Mouse (Mus musculus) adipose tissue, adult 10 weeks (tissue): ENCODE data around the gene Ampd3. TPM values are rescaled to one million over a fixed set of nuclear protein-coding genes. Genes with fewer than 3 reads are reported as not detected.

Source experiments
- polyA plus RNA-seq: library from polyadenylated mRNA; stranded (reverse); fragments of 350-450 nt; fragmentation: Illumina TruSeq; extraction: RNeasy Lipid Tissue Mini Kit (QIAGEN cat#74804); gene quantifications from one replicate; pipeline ENCODE4 v1.2.3, GENCODE M21; 2014; ENCODE audit warnings: low read depth, low replicate concordance

Gene Ampd3
- polyA plus RNA-seq = 21.4 TPM

GRCm38 (mm10) chr7:110768001-110768400, at the start of gene Ampd3:
Ampd3 (plus strand) TSS chr7:110768206.

GRCm38 (mm10) chr7:110843916-110844874, 76.2 kb downstream of the Ampd3 start, which contains the start of gene Rnf141:
Rnf141 (minus strand) TSS chr7:110844457.

Other genes with a start within 250 kb of the Ampd3 start
- gene Sbf2, start 153.3 kb upstream of the Ampd3 start, polyA plus RNA-seq = 29.0 TPM
- 11.4 TPM for gene Adm, start 140.5 kb upstream of the Ampd3 start, polyA plus RNA-seq
- gene Rnf141, start 76.3 kb downstream of the Ampd3 start, polyA plus RNA-seq = 35.3 TPM
- 26.7 TPM for gene Lyve1, start 95.0 kb downstream of the Ampd3 start, polyA plus RNA-seq
- gene Mrvi1, start 214.3 kb downstream of the Ampd3 start, polyA plus RNA-seq = 17.5 TPM